Mouse (Mus musculus) cerebellum, adult 2 months (tissue): ENCODE results near the gene Tbce. TPM values are rescaled to one million over a fixed set of nuclear protein-coding genes. Genes with fewer than 3 reads are reported as not detected.

ENCODE experiments used
- DNase-seq, 2 experiments: peaks; one replicate each; pipeline ENCODE4 v3.0.0; 2021
- H3K27ac ChIP-seq: fragments of 200-500 bp; 2 replicates; pipeline ENCODE4 v1.5.1; 2012; ENCODE audit warnings: low read length, control low read depth, inconsistent platforms; ENCODE audit not compliant: insufficient read depth
- H3K27me3 ChIP-seq: fragments of 200-500 bp; 2 replicates; pipeline ENCODE4 v1.6.1; 2012; ENCODE audit warnings: inconsistent platforms, mild to moderate bottlenecking, low read length, moderate library complexity; ENCODE audit not compliant: control insufficient read depth, insufficient read depth
- H3K4me1 ChIP-seq: fragments of 200-500 bp; 2 replicates; pipeline ENCODE4 v1.6.1; 2011; ENCODE audit warnings: low read length; ENCODE audit not compliant: control insufficient read depth, insufficient read depth
- H3K4me3 ChIP-seq: fragments of 200-500 bp; replicated peaks from 2 replicates; pipeline ENCODE3; 2011; ENCODE audit warnings: mild to moderate bottlenecking, low read depth, low read length, control low read depth; ENCODE audit not compliant: insufficient read depth
- CTCF ChIP-seq: fragments of 200-500 bp; IDR thresholded peaks from 2 replicates; pipeline ENCODE4 v1.5.1; 2011; ENCODE audit warnings: low read depth, mild to moderate bottlenecking, control low read depth, low read length, moderate library complexity, borderline replicate concordance; ENCODE audit not compliant: insufficient read depth
- POLR2A ChIP-seq: fragments of 200-500 bp; IDR thresholded peaks from 2 replicates; pipeline ENCODE4 v1.6.1; 2011; ENCODE audit warnings: low read length, control low read depth, borderline replicate concordance; ENCODE audit not compliant: insufficient read depth
- WGBS: fragments of 180-500 bp; shearing (Covaris S2); methylation state at CpG from one replicate; pipeline ENCODE4 v1.1.7; 2018; 5-methylcytosine and 5-hydroxymethylcytosine counted together
- polyA plus RNA-seq: library from polyadenylated mRNA; depleted of rRNA; stranded (reverse); fragments of >200 nt; gene quantifications from 2 replicates; pipeline ENCODE4 v1.2.3, GENCODE M21; 2012

Tbce gene
- polyA plus RNA-seq, 1 experiment: 149 TPM

- no peak for TF ChIP-seq POLR2A
- TF ChIP-seq CTCF: no peak
- Histone ChIP-seq H3K27me3 (no peaks in the 10 kb centered on the region), H3K4me3 (no peak overlapping the region), H3K4me1 (peaks cover 14% of the 10 kb centered on the region), H3K27ac (no peak overlapping the region)
- WGBS: 95% methylated on average over 3 of the region's 3 CpGs
- DNase-seq: no peak
Measured at GRCm38 (mm10) chr13:14018852-14019251, 20.6 kb downstream of the Tbce start.

- no peak for TF ChIP-seq CTCF
- no peak for TF ChIP-seq POLR2A
- H3K27me3 ChIP-seq: no peaks in the 10 kb centered on the region
- no peak for DNase-seq
- peaks cover 14% of the 10 kb centered on the region for H3K4me1 ChIP-seq
- H3K4me3 ChIP-seq: no peak overlapping the region
- no peak overlapping the region for H3K27ac ChIP-seq
Measured at GRCm38 (mm10) chr13:14018283-14018682, 21.2 kb downstream of the Tbce start.

- no peak for TF ChIP-seq POLR2A
- TF ChIP-seq CTCF: no peak
- Histone ChIP-seq H3K27me3 (no peaks in the 10 kb centered on the region), H3K27ac (no peak overlapping the region), H3K4me3 (no peak overlapping the region), H3K4me1 (peaks cover 20% of the 10 kb centered on the region)
- DNase-seq: no peak
- 90% methylated on average over 6 of the region's 6 CpGs for WGBS
Measured at GRCm38 (mm10) chr13:14015609-14016008, 23.8 kb downstream of the Tbce start.

- no peaks in the 10 kb centered on the region for H3K27me3 ChIP-seq
- peaks cover 20% of the 10 kb centered on the region for H3K4me1 ChIP-seq
- WGBS: 62% methylated on average over 4 of the region's 4 CpGs
- peak; percentile 36 to 68 for DNase-seq
- no peak for TF ChIP-seq POLR2A
- no peak for TF ChIP-seq CTCF
- no peak overlapping the region for H3K4me3 ChIP-seq
- no peak overlapping the region for H3K27ac ChIP-seq
Measured at GRCm38 (mm10) chr13:14014540-14014939, 24.9 kb downstream of the Tbce start.

GRCm38 (mm10) chr13:14014001-14014400 lies 25.4 kb downstream of the Tbce start:
- TF ChIP-seq POLR2A: no peak
- no peak for TF ChIP-seq CTCF
- DNase-seq: peak; percentile 32 to 60
- Histone ChIP-seq H3K27me3 (no peaks in the 10 kb centered on the region), H3K4me1 (peaks cover 20% of the 10 kb centered on the region), H3K4me3 (no peak overlapping the region), H3K27ac (peak overlapping the region; percentile 68; the same call in 1 of the 2 replicates)
- WGBS: 20% methylated on average over 2 of the region's 2 CpGs

GRCm38 (mm10) chr13:14011454-14011995 lies 27.9 kb downstream of the Tbce start:
- Histone ChIP-seq H3K27ac (no peak overlapping the region), H3K4me3 (no peak overlapping the region), H3K4me1 (peaks cover 20% of the 10 kb centered on the region), H3K27me3 (no peaks in the 10 kb centered on the region)
- DNase-seq: no peak
- WGBS: 93% methylated on average over 4 of the region's 4 CpGs
- no peak for TF ChIP-seq CTCF
- no peak for TF ChIP-seq POLR2A

- Histone ChIP-seq H3K4me3 (no peak overlapping the region), H3K27ac (no peak overlapping the region), H3K4me1 (no peaks in the 10 kb centered on the region), H3K27me3 (no peaks in the 10 kb centered on the region)
- DNase-seq: no peak
- 58% methylated on average over 2 of the region's 2 CpGs for WGBS
- TF ChIP-seq CTCF (no peak), POLR2A (no peak)
Measured at GRCm38 (mm10) chr13:14006056-14006455, 33.4 kb downstream of the Tbce start.

- TF ChIP-seq POLR2A (no peak), CTCF (no peak)
- 85% methylated on average over 5 of the region's 5 CpGs for WGBS
- Histone ChIP-seq H3K27me3 (no peaks in the 10 kb centered on the region), H3K4me1 (no peaks in the 10 kb centered on the region), H3K27ac (no peak overlapping the region), H3K4me3 (no peak overlapping the region)
- no peak for DNase-seq
Measured at GRCm38 (mm10) chr13:14004999-14005398, 34.4 kb downstream of the Tbce start.

GRCm38 (mm10) chr13:14004086-14004485 lies 35.4 kb downstream of the Tbce start:
- DNase-seq: no peak
- TF ChIP-seq CTCF (no peak), POLR2A (no peak)
- H3K27ac ChIP-seq: no peak overlapping the region
- H3K27me3 ChIP-seq: no peaks in the 10 kb centered on the region
- WGBS: 76% methylated on average over 4 of the region's 4 CpGs
- no peak overlapping the region for H3K4me3 ChIP-seq
- H3K4me1 ChIP-seq: no peaks in the 10 kb centered on the region
